Mouse (Mus musculus) heart, postnatal 0 days (tissue): Measurements from ENCODE around the gene Ptms.

Source experiments
- CTCF ChIP-seq: IDR thresholded peaks from 2 replicates; pipeline ENCODE4 v1.5.1; 2016; ENCODE audit warnings: antibody characterized with exemption, control low read depth, low read depth
- EP300 ChIP-seq: IDR thresholded peaks from 2 replicates; pipeline ENCODE4 v1.6.1; 2016; ENCODE audit warnings: antibody characterized with exemption, low read depth

- TF ChIP-seq CTCF = no peak
- no peak for TF ChIP-seq EP300
Measured at GRCm38 (mm10) chr6:124914511-124914910, 5.4 kb downstream of the Ptms start.
